Mouse (Mus musculus): ENCODE data around the gene Pof1b. TPM values are rescaled to one million over a fixed set of nuclear protein-coding genes. Genes with fewer than 3 reads are reported as not detected.

Pof1b gene
- total and polyA plus RNA-seq, 3 experiments, result 0.14 TPM; not detected in 2

GRCm38 (mm10) chrX:112600511-112601305 is 97.7 kb downstream of the Pof1b start, which contains the start of gene Zfp711:
Gene Zfp711, plus strand, starts transcription at chrX:112600526.
- Histone ChIP-seq H3K27ac (no peak within 1 kb of the TSS), H3K27me3 (ENCODE audit: control insufficient read depth, insufficient read depth, low read length) (no peaks in the 10 kb centered on the region), H3K4me3 (peak within 1 kb of the TSS; percentile 58), H3K4me1 (ENCODE audit: control insufficient read depth, insufficient read depth, low read length) (no peaks in the 10 kb centered on the region), H3K79me2 (replicated peaks; ENCODE audit: control insufficient read depth, insufficient read depth, low read length) (no peaks in the 10 kb centered on the region), H3K9ac (ENCODE audit: low read depth, low read length) (peak within 1 kb of the TSS; percentile 68), H3K36me3 (ENCODE audit: control insufficient read depth, insufficient read depth, low read length) (no peaks in the 10 kb centered on the region)
- DNase-seq, result peak; percentile 33 to 41
- 21% methylated on average over 77 of the region's 79 CpGs for WGBS
- 0 out of 2 replicates have a peak, but pooled peaks have one; percentile 21 for TF ChIP-seq POLR2A (IDR thresholded peaks at IDR 0.05; ENCODE audit: insufficient read depth, low read depth, low read length)
- no peak for TF ChIP-seq EP300 (IDR thresholded peaks at IDR 0.05; ENCODE audit: insufficient read depth, low read depth, low read length)
- TF ChIP-seq CTCF (IDR thresholded peaks at IDR 0.05), result no peak
- intact Hi-C loops (cut with DNase I), result no loop called here

Other genes starting within 250 kb of the Pof1b start
- not detected for gene 2010106E10Rik, start 203.4 kb downstream of the Pof1b start, total RNA-seq (2021)
- gene 2010106E10Rik, start 203.4 kb downstream of the Pof1b start, polyA plus RNA-seq (2012; rRNA removed), result not detected in 2 replicates
- gene Zfp711, start 98.1 kb downstream of the Pof1b start, total RNA-seq (2021), result under 1 TPM; 0.14 to 0.47 TPM
- gene Zfp711, start 98.1 kb downstream of the Pof1b start, polyA plus RNA-seq (2012; rRNA removed), result 0.15 and 0.18 TPM in 2 replicates